Mouse (Mus musculus) embryonic facial prominence, embryonic 12.5 days (tissue): ENCODE measurements at regions not wholly inside any gene's neighbourhood (a gene's known extent, or its start where the extent isn't known, plus 50 kb on each side); places are given as distances from the start of the nearest gene placed in this dataset.
A peak's percentile ranks its signal among the peaks of the same experiment; 100 is the strongest.

Experiments
- ATAC-seq: fragments of 200-750 bp; cut with Nextera tagmentation; 2 replicates; pipeline ENCODE4 v1.8.0; 2017; ENCODE audit not compliant: insufficient number of reproducible peaks, insufficient read depth, low FRiP score, low TSS enrichment
- H3K27ac ChIP-seq: fragments of 300-500 bp; sonication (generic); 2 replicates; pipeline ENCODE4 v1.5.1; 2016; ENCODE audit warnings: mild to moderate bottlenecking
- H3K27me3 ChIP-seq: fragments of 300-500 bp; sonication (generic); 2 replicates; pipeline ENCODE4 v1.6.1; 2016; ENCODE audit warnings: mild to moderate bottlenecking, moderate library complexity
- H3K36me3 ChIP-seq: fragments of 300-500 bp; sonication (generic); 2 replicates; pipeline ENCODE4 v1.6.1; 2016; ENCODE audit warnings: mild to moderate bottlenecking
- H3K4me1 ChIP-seq: fragments of 300-500 bp; sonication (generic); 2 replicates; pipeline ENCODE4 v1.6.1; 2016
- H3K4me2 ChIP-seq: fragments of 300-500 bp; sonication (generic); replicated peaks from 2 replicates; pipeline ENCODE4 v1.6.1; 2016; ENCODE audit warnings: mild to moderate bottlenecking, moderate library complexity
- H3K4me3 ChIP-seq: fragments of 300-500 bp; sonication (generic); 2 replicates; pipeline ENCODE4 v1.5.1; 2016; ENCODE audit warnings: mild to moderate bottlenecking
- H3K9ac ChIP-seq: fragments of 300-500 bp; sonication (generic); 2 replicates; pipeline ENCODE4 v1.6.1; 2016; ENCODE audit warnings: mild to moderate bottlenecking, moderate library complexity
- H3K9me3 ChIP-seq: fragments of 300-500 bp; sonication (generic); 2 replicates; pipeline ENCODE4 v1.6.1; 2016; ENCODE audit warnings: mild to moderate bottlenecking, moderate library complexity
- WGBS: fragments of 180-500 bp; shearing (Covaris S2); methylation state at CpG from one replicate; pipeline ENCODE4 v1.1.7; 2016; 5-methylcytosine and 5-hydroxymethylcytosine counted together

DNA sequence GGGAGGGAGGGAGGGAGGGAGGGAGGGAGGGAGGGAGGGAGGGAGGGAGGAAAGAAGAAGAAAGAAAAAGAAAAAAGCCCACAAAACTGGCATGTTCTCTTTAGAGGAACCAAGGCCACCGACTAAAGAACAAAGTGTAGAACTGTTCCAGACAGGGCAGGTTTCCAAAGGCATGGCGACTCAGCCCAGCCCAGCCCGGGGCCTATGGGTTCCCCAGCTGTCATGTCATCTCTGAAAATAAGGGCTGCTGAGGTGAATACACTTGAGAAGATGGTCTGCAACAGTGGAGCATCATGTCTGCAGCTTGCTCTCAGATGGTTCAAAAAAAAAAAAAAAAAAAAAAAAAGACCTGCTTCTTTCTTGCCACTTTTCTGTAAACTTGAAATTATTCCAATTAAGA is 639.8 kb downstream of the 1700064H15Rik start:
- Histone ChIP-seq H3K4me2 (no peak overlapping the region), H3K27me3 (no peaks in the 10 kb centered on the region), H3K4me3 (no peak overlapping the region), H3K9me3 (no peaks in the 10 kb centered on the region), H3K27ac (no peak overlapping the region), H3K9ac (no peak overlapping the region), H3K4me1 (no peaks in the 10 kb centered on the region), H3K36me3 (no peaks in the 10 kb centered on the region)
- WGBS, result 82% methylated on average over 3 of the region's 3 CpGs
- no peak for ATAC-seq

DNA sequence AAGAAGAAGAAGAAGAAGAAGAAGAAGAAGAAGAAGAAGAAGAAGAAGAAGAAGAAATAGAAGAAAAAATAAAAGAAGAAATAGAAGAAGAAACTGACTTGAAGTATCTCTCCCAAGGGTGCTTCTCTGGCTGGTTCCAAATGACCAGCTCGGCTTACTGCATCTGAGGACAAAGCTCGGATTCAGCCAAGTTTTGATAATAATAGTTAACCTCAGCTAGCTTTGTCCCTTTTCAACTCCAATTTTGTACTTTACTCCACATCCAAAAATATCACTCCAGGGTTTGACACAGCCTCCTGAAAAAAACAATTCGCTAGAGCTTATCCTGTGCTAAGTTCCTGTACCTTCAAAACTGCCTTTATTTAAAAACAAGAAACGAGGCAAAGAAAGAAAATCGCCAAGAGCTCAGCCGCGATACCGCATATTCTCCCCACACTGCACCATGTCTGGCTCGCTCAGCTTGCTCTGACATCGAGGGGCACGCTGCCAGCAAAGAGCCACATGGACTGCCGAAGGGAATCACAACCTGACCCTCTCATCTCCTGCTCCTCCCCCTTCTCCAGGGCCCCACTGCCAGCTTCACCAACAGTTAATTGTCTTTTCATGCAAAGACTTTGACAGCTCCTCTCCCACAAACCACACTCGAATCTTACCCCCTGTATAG is 638.8 kb downstream of the 1700064H15Rik start:
- H3K9me3 ChIP-seq, result no peaks in the 10 kb centered on the region
- no peak overlapping the region for H3K4me2 ChIP-seq
- WGBS, result 60% methylated on average over 13 of the region's 13 CpGs
- no peak overlapping the region for H3K4me3 ChIP-seq
- no peak overlapping the region for H3K27ac ChIP-seq
- H3K36me3 ChIP-seq, result no peaks in the 10 kb centered on the region
- H3K4me1 ChIP-seq, result no peaks in the 10 kb centered on the region
- no peak for ATAC-seq
- H3K27me3 ChIP-seq, result no peaks in the 10 kb centered on the region
- H3K9ac ChIP-seq, result no peak overlapping the region

DNA sequence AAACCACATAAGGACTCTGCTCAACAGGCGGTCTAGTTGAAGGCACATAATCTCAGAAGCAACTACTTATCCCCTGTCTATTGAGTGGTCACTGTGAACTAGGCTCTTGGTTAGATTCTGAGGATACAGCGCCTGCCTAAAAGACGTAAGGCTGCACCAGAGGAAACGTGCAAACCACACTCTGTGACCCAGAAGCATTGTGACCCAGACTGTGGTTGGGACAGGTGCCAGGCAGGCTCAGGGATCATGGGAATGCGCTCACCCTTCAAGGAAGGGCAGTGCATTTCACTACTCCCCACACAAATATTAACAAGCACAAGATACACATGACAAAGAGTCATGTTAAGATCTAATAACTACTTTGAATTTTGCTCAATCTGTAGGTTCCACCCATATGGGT is 628.3 kb downstream of the 1700064H15Rik start:
- 83% methylated on average over 5 of the region's 5 CpGs for WGBS
- Histone ChIP-seq H3K9ac (no peak overlapping the region), H3K4me2 (no peak overlapping the region), H3K27me3 (no peaks in the 10 kb centered on the region), H3K9me3 (no peaks in the 10 kb centered on the region), H3K36me3 (no peaks in the 10 kb centered on the region), H3K27ac (no peak overlapping the region), H3K4me3 (no peak overlapping the region), H3K4me1 (no peaks in the 10 kb centered on the region)
- no peak for ATAC-seq

- H3K9me3 ChIP-seq, result no peaks in the 10 kb centered on the region
- no peak for ATAC-seq
- no peak overlapping the region for H3K9ac ChIP-seq
- H3K4me1 ChIP-seq, result no peaks in the 10 kb centered on the region
- H3K27me3 ChIP-seq, result no peaks in the 10 kb centered on the region
- no peaks in the 10 kb centered on the region for H3K36me3 ChIP-seq
- H3K27ac ChIP-seq, result no peak overlapping the region
- WGBS, result 86% methylated on average over 7 of the region's 7 CpGs
- H3K4me3 ChIP-seq, result no peak overlapping the region
- no peak overlapping the region for H3K4me2 ChIP-seq
Observed at GRCm38 (mm10) chr3:19002056-19002455, 626.4 kb downstream of the 1700064H15Rik start.

- ATAC-seq, result no peak
- H3K27ac ChIP-seq, result no peak overlapping the region
Observed at GRCm38 (mm10) chr3:19004792-19005191, 623.7 kb downstream of the 1700064H15Rik start.

DNA sequence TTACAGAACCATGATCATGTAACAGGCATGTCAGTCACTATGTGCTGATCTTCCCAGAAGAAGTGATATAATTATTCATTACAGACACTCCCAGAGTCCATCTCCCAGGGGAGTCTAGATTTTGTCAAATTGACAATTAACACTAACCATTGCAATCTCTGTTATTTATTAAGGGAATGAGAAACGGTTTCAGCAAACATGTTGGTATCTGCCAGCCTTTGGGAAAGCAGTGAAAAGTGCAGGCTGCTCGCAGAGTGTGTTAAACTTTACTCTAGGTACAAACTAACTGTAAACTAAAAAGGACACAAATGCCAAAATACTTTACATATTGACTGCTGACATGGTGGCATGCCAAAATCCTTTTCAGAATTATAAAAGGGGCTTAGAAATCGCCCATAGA is 583.9 kb downstream of the 1700064H15Rik start:
- H3K9ac ChIP-seq, result no peak overlapping the region
- no peak overlapping the region for H3K4me2 ChIP-seq
- H3K4me3 ChIP-seq, result no peak overlapping the region
- no peak overlapping the region for H3K27ac ChIP-seq
- no peaks in the 10 kb centered on the region for H3K9me3 ChIP-seq
- no peak for ATAC-seq
- no peaks in the 10 kb centered on the region for H3K27me3 ChIP-seq
- H3K36me3 ChIP-seq, result no peaks in the 10 kb centered on the region
- WGBS, result 59% methylated on average over 3 of the region's 3 CpGs
- no peaks in the 10 kb centered on the region for H3K4me1 ChIP-seq

More at GRCm38 (mm10) chr3:19004792-19005191, 623.7 kb downstream of the 1700064H15Rik start:
- Histone ChIP-seq H3K4me3 (no peak overlapping the region), H3K9ac (no peak overlapping the region), H3K9me3 (no peaks in the 10 kb centered on the region), H3K36me3 (no peaks in the 10 kb centered on the region), H3K4me1 (no peaks in the 10 kb centered on the region), H3K27me3 (no peaks in the 10 kb centered on the region), H3K4me2 (no peak overlapping the region)
- whole genome bisulfite sequencing, result 79% methylated on average over 1 of the region's 1 CpGs

GRCm38 (mm10) chr3:19045933-19046332 is 582.5 kb downstream of the 1700064H15Rik start:
- no peak overlapping the region for H3K9ac ChIP-seq
- no peak for ATAC-seq
- no peaks in the 10 kb centered on the region for H3K36me3 ChIP-seq
- no peaks in the 10 kb centered on the region for H3K4me1 ChIP-seq
- no peak overlapping the region for H3K27ac ChIP-seq
- H3K9me3 ChIP-seq, result no peaks in the 10 kb centered on the region
- no peak overlapping the region for H3K4me2 ChIP-seq
- no peaks in the 10 kb centered on the region for H3K27me3 ChIP-seq
- no peak overlapping the region for H3K4me3 ChIP-seq

GRCm38 (mm10) chr3:19046610-19047009 is 581.9 kb downstream of the 1700064H15Rik start:
- H3K4me2 ChIP-seq, result no peak overlapping the region
- 77% methylated on average over 1 of the region's 1 CpGs for WGBS
- H3K9me3 ChIP-seq, result no peaks in the 10 kb centered on the region

GRCm38 (mm10) chr3:19055961-19056360 is 572.5 kb downstream of the 1700064H15Rik start:
- Histone ChIP-seq H3K9me3 (no peaks in the 10 kb centered on the region), H3K4me1 (no peaks in the 10 kb centered on the region), H3K27ac (no peak overlapping the region), H3K27me3 (no peaks in the 10 kb centered on the region), H3K36me3 (no peaks in the 10 kb centered on the region), H3K4me3 (no peak overlapping the region), H3K4me2 (no peak overlapping the region), H3K9ac (no peak overlapping the region)
- WGBS, result 73% methylated on average over 3 of the region's 3 CpGs
- no peak for ATAC-seq

More at GRCm38 (mm10) chr3:19046610-19047009, 581.9 kb downstream of the 1700064H15Rik start:
- Histone ChIP-seq H3K36me3 (no peaks in the 10 kb centered on the region), H3K4me1 (no peaks in the 10 kb centered on the region), H3K27me3 (no peaks in the 10 kb centered on the region), H3K4me3 (no peak overlapping the region), H3K9ac (no peak overlapping the region), H3K27ac (no peak overlapping the region)
- ATAC-seq, result no peak

DNA sequence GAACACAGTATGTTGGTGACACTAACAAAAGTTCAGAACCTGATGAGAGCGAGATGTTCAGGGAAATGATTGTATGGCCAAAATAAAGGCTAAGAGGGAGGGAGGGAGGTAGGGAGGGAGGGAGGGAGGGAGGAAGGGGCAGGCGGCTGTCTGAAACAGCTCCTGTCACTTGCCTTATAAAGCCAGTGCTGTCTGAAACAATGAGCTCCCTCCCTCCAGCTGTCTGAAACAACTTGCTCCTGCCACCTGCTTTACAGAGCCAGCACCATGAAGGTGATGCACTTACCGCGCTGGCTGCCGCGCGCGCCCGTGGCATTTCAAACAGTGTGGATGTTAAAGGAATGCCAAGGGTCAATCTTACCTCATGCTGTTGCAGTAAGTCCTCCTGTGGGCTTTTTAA is 571.9 kb downstream of the 1700064H15Rik start:
- H3K9me3 ChIP-seq, result no peaks in the 10 kb centered on the region
- H3K4me2 ChIP-seq, result no peak overlapping the region
- 18% methylated on average over 9 of the region's 9 CpGs for WGBS
- no peaks in the 10 kb centered on the region for H3K27me3 ChIP-seq
- ATAC-seq, result no peak
- H3K4me1 ChIP-seq, result no peaks in the 10 kb centered on the region
- no peaks in the 10 kb centered on the region for H3K36me3 ChIP-seq
- no peak overlapping the region for H3K27ac ChIP-seq
- H3K9ac ChIP-seq, result no peak overlapping the region
- H3K4me3 ChIP-seq, result no peak overlapping the region

GRCm38 (mm10) chr3:19059906-19060870 is 568.3 kb downstream of the 1700064H15Rik start:
- no peaks in the 10 kb centered on the region for H3K36me3 ChIP-seq
- no peaks in the 10 kb centered on the region for H3K27me3 ChIP-seq
- 0 out of 2 replicates have a peak, but pooled peaks have one; percentile 52 for ATAC-seq
- no peak overlapping the region for H3K4me2 ChIP-seq
- H3K9ac ChIP-seq, result no peak overlapping the region
- no peaks in the 10 kb centered on the region for H3K4me1 ChIP-seq
- no peak overlapping the region for H3K4me3 ChIP-seq
- 24% methylated on average over 17 of the region's 17 CpGs for WGBS
- H3K9me3 ChIP-seq, result no peaks in the 10 kb centered on the region
- H3K27ac ChIP-seq, result no peak overlapping the region
